Mouse (Mus musculus): ENCODE measurements around the gene Cmip.

- TF ChIP-seq CTCF (conservative IDR thresholded peaks at IDR 0.05; ENCODE audit: insufficient read depth, insufficient read length, low read depth, low read length) (no peak), POLR2A (IDR thresholded peaks at IDR 0.05; ENCODE audit: low read depth, low read length) (no peak)
Observed at GRCm38 (mm10) chr8:117498179-117498914, 241.5 kb downstream of the Cmip start, which contains the start of gene Plcg2.
